Mouse (Mus musculus): Measurements from ENCODE around the gene Cd37. TPM values are rescaled to one million over a fixed set of nuclear protein-coding genes. Genes with fewer than 3 reads are reported as not detected.

Gene Cd37
- total RNA-seq, 2 experiments from 2014 or later = 2.8 to 4.4 TPM

DNA sequence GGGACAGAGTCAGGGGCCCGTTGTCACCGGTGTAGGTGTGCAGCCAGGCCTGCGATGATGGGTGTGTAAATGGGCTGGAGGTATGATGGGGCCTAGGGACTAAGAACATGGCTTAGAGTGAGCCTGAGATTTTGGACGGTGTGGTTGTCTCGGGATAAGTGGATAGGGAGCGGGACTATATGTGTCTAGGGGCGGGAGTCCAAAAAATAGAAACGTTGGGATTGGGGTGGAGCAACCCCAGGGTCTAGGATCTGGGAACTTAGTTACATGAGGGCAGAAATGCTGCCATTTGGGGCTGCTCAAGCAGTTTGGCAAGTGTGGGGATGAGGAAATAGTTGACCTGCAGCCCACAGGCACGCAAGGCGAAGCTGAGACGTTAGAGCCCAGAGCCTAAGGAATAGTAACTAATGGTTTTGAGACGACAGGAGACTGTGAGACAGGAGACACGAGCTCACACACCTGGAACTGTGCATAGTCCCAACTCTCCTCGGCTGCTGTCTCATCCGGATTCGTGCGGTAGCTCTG lies 3.2 kb downstream of the Cd37 start:
- intact Hi-C loops (cut with DNase I) = no loop called here
- peak in 1 of 2 experiments; percentile 38 for DNase-seq

DNA sequence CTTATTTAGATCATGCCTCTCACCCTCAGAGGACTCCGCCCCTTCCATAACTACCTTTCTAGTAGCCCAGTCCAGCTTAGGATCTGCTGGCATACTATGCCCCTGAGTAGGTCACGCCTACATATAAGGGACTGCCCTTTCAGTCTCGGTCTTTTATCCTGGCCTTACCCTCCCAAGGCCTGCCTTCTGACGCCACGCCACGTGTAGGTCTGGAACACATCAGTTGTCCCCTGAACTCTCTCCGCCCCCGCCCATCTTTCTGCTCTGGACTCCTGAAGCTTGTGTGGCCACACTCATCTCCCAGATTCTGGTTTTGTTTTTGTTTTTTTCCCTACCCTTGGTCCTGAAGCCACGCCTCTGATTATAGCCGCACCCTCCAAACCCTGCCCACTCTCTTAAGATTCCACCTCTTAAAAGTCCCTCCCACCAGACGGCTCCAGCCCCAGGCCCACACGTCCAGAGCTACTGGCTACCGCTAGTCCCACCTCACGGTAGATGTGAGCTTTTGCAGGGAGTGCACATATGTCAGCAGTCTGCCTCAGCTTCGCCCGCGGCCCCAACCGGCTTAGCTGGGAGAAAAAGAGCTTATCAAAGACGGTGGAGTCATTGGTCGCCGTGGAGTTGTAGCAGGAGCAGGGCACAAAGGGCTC lies 3.9 kb downstream of the Cd37 start:
- intact Hi-C loops (cut with DNase I) = no loop called here
- DNase-seq = peak; percentile 40 to 56

- intact Hi-C loops (cut with DNase I) = no loop called here
Measured at GRCm38 (mm10) chr7:45234333-45234841, 4.5 kb downstream of the Cd37 start.

GRCm38 (mm10) chr7:45233580-45234332 lies 5.2 kb downstream of the Cd37 start:
- intact Hi-C loops (cut with DNase I) = no loop called here
- DNase-seq = no peak

More at GRCm38 (mm10) chr7:45234333-45234841, 4.5 kb downstream of the Cd37 start:
- no peak for DNase-seq

- no peak for DNase-seq
- intact Hi-C loops (cut with DNase I) = no loop called here
Measured at GRCm38 (mm10) chr7:45232716-45233465, 6.0 kb downstream of the Cd37 start.

DNA sequence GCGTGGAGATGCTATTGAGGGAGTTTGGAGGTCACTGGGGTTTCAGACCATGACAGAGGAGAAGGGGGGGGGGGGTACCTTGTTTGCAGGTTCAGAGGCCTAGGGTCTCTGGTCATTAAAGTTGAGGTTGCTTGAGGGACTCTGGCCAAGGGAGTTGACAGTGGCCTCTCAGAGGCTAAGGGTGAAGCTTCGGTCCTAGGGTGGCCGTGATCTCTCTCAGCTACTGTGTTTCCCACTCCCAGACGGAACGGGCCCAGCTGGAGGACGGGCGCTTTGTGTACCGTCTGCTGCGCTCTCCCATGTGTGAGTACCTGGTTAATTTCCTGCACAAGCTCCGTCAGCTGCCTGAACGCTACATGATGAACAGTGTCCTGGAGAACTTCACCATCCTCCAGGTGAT lies 7.0 kb downstream of the Cd37 start:
- intact Hi-C loops (cut with DNase I) = no loop called here
- DNase-seq = no peak

DNA sequence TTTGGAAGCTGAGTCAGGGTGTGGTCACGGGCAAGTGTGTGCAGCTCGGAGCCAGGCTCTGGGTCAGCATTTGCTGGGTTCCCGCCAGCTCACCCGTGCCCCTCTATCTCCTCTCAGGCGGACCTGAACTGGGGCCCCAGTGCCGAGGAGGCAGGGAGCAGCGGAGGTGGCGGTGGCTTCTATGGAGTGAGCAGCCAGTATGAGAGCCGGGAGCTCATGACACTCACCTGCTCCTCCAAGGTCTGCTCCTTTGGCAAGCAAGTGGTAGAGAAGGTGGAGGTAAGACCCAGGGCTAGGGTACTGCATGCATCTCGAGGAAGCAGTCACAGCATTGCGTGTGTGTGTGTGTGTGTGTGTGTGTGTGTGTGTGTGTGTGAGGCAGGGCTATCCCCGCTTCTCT lies 7.7 kb downstream of the Cd37 start:
- no peak for DNase-seq
- intact Hi-C loops (cut with DNase I) = no loop called here

DNA sequence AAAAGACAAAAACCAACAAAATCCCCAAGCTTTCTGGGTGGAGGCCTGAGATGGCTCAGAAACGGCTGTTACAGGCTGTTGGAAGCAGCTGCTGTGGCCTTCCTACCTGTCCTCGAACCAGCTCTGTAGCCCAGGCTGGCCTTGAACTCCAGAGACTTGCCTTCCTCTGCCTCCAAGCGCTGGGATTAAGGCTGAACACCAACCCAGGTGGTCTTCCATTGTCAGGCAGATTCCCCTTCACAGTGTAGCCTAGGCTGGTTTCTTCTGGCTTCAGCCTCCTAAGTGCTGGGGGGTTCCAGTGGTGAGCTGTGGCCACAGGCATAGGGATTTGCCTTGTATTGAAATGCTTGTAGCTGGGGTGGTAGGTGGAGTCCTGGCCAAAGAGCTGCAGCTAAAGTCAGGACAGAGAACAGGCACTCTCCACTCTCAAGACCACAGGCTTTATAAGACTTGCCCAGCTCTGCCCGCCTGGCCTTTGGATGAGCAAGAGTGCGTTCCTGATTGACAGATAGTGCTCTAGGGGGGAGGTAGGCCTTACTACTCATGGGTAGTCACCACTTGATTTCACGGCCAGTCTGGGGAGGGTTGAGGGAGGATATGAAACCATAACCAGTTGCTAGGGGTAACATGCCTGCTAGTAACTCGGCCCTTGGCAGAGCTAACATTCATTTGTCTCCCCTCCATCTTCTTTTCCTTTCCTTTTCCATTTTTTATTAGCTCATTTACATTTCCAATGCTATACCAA lies 9.3 kb downstream of the Cd37 start:
- no peak for DNase-seq
- intact Hi-C loops (cut with DNase I) = no loop called here

GRCm38 (mm10) chr7:45229046-45229445 lies 9.9 kb downstream of the Cd37 start:
- DNase-seq = no peak
- intact Hi-C loops (cut with DNase I) = no loop called here

GRCm38 (mm10) chr7:45228548-45228947 lies 10.4 kb downstream of the Cd37 start:
- intact Hi-C loops (cut with DNase I) = no loop called here

DNA sequence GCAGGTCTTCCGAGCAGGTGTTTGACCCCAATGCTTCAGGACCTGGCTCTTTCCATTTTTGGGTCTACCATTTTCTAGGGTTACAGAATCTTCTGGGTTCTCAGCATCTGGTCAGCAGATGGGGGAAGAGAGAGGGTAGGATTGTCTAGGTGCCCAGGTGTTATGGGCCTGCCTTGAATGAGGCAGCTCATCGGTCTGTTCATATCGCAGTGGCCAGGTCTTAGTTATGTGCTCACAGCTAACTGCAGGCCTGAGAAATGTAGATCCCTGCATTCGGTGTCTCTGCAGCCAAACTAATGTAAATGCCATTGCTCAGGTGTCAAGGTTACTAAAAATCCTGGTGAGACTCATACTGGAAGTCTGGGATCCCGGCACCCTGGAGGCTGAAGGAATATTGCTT lies 12.5 kb downstream of the Cd37 start:
- DNase-seq = no peak
- intact Hi-C loops (cut with DNase I) = no loop called here

More at GRCm38 (mm10) chr7:45228548-45228947, 10.4 kb downstream of the Cd37 start:
- no peak for DNase-seq

GRCm38 (mm10) chr7:45224826-45225225 lies 14.1 kb downstream of the Cd37 start:
- DNase-seq = no peak
- intact Hi-C loops (cut with DNase I) = no loop called here

- intact Hi-C loops (cut with DNase I) = no loop called here
- no peak for DNase-seq
Measured at GRCm38 (mm10) chr7:45221680-45222079, 17.2 kb downstream of the Cd37 start.

- intact Hi-C loops (cut with DNase I) = no loop called here
- DNase-seq = peak; percentile 69 to 74
Measured at GRCm38 (mm10) chr7:45216442-45217183, 22.3 kb downstream of the Cd37 start.

DNA sequence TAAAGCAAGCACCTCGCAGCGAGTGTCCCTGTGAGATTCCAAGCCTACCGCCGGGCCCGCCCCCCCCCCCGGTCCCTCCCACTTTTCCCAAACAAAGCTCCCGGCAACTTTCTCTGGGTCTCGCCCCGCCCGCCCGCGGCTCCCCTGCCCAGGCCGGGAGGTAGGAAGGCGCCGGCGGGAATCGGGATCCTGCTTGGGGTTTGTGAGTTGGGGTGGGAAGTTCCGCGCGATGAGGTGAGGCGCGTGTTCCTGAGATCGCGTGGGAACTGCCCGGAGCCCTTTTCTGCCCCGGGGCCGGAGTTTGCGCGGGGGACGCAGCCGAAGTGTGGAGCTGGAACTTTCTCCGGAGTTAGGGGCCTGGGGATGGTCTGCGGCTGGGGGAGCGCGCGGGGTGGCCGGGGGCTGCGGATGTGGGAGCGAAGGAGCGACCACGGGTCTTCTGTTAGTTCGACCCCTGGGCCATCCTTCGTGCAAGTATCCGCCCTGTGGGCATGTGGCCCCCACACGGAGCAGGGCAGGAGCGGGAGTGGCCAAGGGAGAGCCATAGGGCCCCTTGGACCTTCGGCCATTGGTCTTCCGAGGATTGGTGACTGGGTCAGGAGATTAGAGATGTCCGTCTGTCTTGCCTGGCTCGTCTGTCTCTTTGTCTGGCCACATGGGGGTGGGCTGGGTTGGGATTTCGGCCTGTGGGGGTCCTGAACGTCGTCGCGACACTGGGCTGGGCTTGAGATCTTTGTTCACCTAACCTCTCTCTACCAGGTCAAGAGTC lies 23.1 kb downstream of the Cd37 start, which contains the start of gene Tead2:
TSS of gene Tead2 (plus strand) at position 81 of the 769 bp plus-strand sequence.
- intact Hi-C loops (cut with DNase I) = no loop called here
- DNase-seq = peak; percentile 51 to 62

- intact Hi-C loops (cut with DNase I) = no loop called here
- no peak for DNase-seq
Measured at GRCm38 (mm10) chr7:45213708-45214107, 25.2 kb downstream of the Cd37 start.

DNA sequence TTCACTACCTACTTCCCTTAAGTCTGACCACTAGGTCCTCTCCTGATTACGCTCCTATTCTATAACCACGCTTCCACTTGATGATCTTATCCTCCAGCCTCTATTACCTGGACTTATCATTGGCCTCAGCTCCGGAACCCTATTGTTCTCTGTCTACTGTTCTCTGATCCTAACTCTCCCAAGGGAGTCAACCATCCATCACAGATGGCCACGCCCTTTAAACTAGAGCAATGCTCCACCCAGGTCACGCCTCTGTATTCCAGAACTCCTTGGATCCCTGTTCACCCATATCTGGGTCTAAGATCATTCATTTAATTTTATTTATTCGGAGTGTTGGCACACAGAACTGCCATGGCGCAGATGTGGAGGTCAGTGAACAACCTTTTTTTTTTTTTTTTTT lies 26.6 kb downstream of the Cd37 start:
- intact Hi-C loops (cut with DNase I) = no loop called here
- DNase-seq = no peak

GRCm38 (mm10) chr7:45211851-45212251 lies 27.1 kb downstream of the Cd37 start, which contains the start of gene Dkkl1:
Dkkl1 (minus strand) TSS chr7:45212147.
- intact Hi-C loops (cut with DNase I) = no loop called here
- no peak for DNase-seq

DNA sequence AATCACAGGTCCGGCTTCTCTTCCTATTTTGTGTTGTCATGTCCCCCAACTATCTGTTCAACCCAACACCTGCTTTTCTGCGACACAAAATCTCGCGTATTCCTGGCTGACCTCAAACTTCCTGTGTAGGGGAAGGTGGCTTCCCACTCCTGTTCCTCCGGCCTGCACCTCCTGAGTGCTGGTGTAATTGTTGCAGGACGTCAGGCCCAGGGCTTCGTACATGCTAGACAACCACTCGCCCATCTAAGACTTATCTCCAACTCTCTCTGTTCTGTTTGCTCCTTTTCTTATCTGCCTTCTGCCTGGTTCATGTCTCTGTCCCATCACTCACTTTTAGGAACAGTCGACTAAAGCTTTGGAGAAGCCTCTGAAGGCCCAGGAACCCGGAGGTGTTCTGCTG lies 27.8 kb downstream of the Cd37 start:
- no peak for DNase-seq
- intact Hi-C loops (cut with DNase I) = no loop called here

All from heart, postnatal 36 days (tissue).